Mouse (Mus musculus): ENCODE measurements around the gene Fgfr2. TPM values are rescaled to one million over a fixed set of nuclear protein-coding genes. Genes with fewer than 3 reads are reported as not detected.

The Fgfr2 gene
- total RNA-seq, 1 experiment = 37.5 TPM

- in situ Hi-C loops (cut with MboI; ENCODE audit: low sequenced_read_pairs in 2 of 2, unreplicated experiment in 2 of 2) = no loop called here
- no peak overlapping the region for H3K9ac ChIP-seq (ENCODE audit: insufficient read depth, low read depth, low read length, poor library complexity, severe bottlenecking)
- H3K36me3 ChIP-seq (ENCODE audit: control insufficient read depth, insufficient read depth, low read length, poor library complexity, severe bottlenecking) = no peaks in the 10 kb centered on the region
- DNase-seq (ENCODE audit: low read depth, low spot score) = no peak
- no peak for TF ChIP-seq HCFC1 (IDR thresholded peaks at IDR 0.05; ENCODE audit: borderline replicate concordance, insufficient read depth, low read length)
- no peak for TF ChIP-seq MAFK (IDR thresholded peaks at IDR 0.05; ENCODE audit: insufficient read depth, low read depth, low read length)
- no peak for TF ChIP-seq ZNF384 (IDR thresholded peaks at IDR 0.05; ENCODE audit: low read depth, low read length)
- TF ChIP-seq CHD2 (IDR thresholded peaks at IDR 0.05; ENCODE audit: low read depth, low read length) = no peak
- TF ChIP-seq ZC3H11A (IDR thresholded peaks at IDR 0.05; ENCODE audit: borderline replicate concordance, low read depth, low read length) = no peak
- peaks cover 0 to 4% of the 10 kb centered on the region in 2 experiments; a peak in 1 of 4 replicates for H3K4me1 ChIP-seq (ENCODE audit: control insufficient read depth in 2 of 2, insufficient read depth in 2 of 2, low read length in 2 of 2, poor library complexity in 1 of 2)
- H3K4me3 ChIP-seq (ENCODE audit: insufficient read depth in 1 of 2, low read depth in 1 of 2, low read length in 2 of 2, poor library complexity in 1 of 2, severe bottlenecking in 1 of 2) = no peak overlapping the region
- H3K9me3 ChIP-seq (ENCODE audit: control insufficient read depth, insufficient read depth, low read depth, low read length) = no peaks in the 10 kb centered on the region
- H3K27ac ChIP-seq (ENCODE audit: insufficient read depth, low read depth, low read length, poor library complexity, severe bottlenecking) = no peak overlapping the region
Measured at GRCm38 (mm10) chr7:132702024-132702423, 421.1 kb downstream of the Fgfr2 start.

- no peak overlapping the region for H3K9ac ChIP-seq (ENCODE audit: insufficient read depth, low read depth, low read length, poor library complexity, severe bottlenecking)
- TF ChIP-seq CHD2 (IDR thresholded peaks at IDR 0.05; ENCODE audit: low read depth, low read length) (no peak), ZC3H11A (IDR thresholded peaks at IDR 0.05; ENCODE audit: borderline replicate concordance, low read depth, low read length) (no peak), HCFC1 (IDR thresholded peaks at IDR 0.05; ENCODE audit: borderline replicate concordance, insufficient read depth, low read length) (no peak), MAFK (IDR thresholded peaks at IDR 0.05; ENCODE audit: insufficient read depth, low read depth, low read length) (no peak), ZNF384 (IDR thresholded peaks at IDR 0.05; ENCODE audit: low read depth, low read length) (no peak)
- no peak overlapping the region for H3K4me3 ChIP-seq (ENCODE audit: insufficient read depth in 1 of 2, low read depth in 1 of 2, low read length in 2 of 2, poor library complexity in 1 of 2, severe bottlenecking in 1 of 2)
- no peak for DNase-seq (ENCODE audit: low read depth, low spot score)
- peaks cover 0 to 4% of the 10 kb centered on the region in 2 experiments; a peak in 1 of 4 replicates for H3K4me1 ChIP-seq (ENCODE audit: control insufficient read depth in 2 of 2, insufficient read depth in 2 of 2, low read length in 2 of 2, poor library complexity in 1 of 2)
- H3K36me3 ChIP-seq (ENCODE audit: control insufficient read depth, insufficient read depth, low read length, poor library complexity, severe bottlenecking) = no peaks in the 10 kb centered on the region
- in situ Hi-C loops (cut with MboI; ENCODE audit: low sequenced_read_pairs in 2 of 2, unreplicated experiment in 2 of 2) = no loop called here
- H3K27ac ChIP-seq (ENCODE audit: insufficient read depth, low read depth, low read length, poor library complexity, severe bottlenecking) = no peak overlapping the region
- H3K9me3 ChIP-seq (ENCODE audit: control insufficient read depth, insufficient read depth, low read depth, low read length) = no peaks in the 10 kb centered on the region
Measured at GRCm38 (mm10) chr7:132701412-132701811, 421.7 kb downstream of the Fgfr2 start.

- H3K9me3 ChIP-seq (ENCODE audit: control insufficient read depth, insufficient read depth, low read depth, low read length) = no peaks in the 10 kb centered on the region
- TF ChIP-seq MAFK (IDR thresholded peaks at IDR 0.05; ENCODE audit: insufficient read depth, low read depth, low read length) = no peak
- no peak for TF ChIP-seq CHD2 (IDR thresholded peaks at IDR 0.05; ENCODE audit: low read depth, low read length)
- no peak for TF ChIP-seq ZC3H11A (IDR thresholded peaks at IDR 0.05; ENCODE audit: borderline replicate concordance, low read depth, low read length)
- no peak for TF ChIP-seq ZNF384 (IDR thresholded peaks at IDR 0.05; ENCODE audit: low read depth, low read length)
- TF ChIP-seq HCFC1 (IDR thresholded peaks at IDR 0.05; ENCODE audit: borderline replicate concordance, insufficient read depth, low read length) = no peak
- DNase-seq (ENCODE audit: low read depth, low spot score) = no peak
- no peak overlapping the region for H3K27ac ChIP-seq (ENCODE audit: insufficient read depth, low read depth, low read length, poor library complexity, severe bottlenecking)
- H3K4me1 ChIP-seq (ENCODE audit: control insufficient read depth in 2 of 2, insufficient read depth in 2 of 2, low read length in 2 of 2, poor library complexity in 1 of 2) = peaks cover 0 to 4% of the 10 kb centered on the region in 2 experiments; a peak in 1 of 4 replicates
- H3K36me3 ChIP-seq (ENCODE audit: control insufficient read depth, insufficient read depth, low read length, poor library complexity, severe bottlenecking) = no peaks in the 10 kb centered on the region
- in situ Hi-C loops (cut with MboI; ENCODE audit: low sequenced_read_pairs in 2 of 2, unreplicated experiment in 2 of 2) = no loop called here
- no peak overlapping the region for H3K4me3 ChIP-seq (ENCODE audit: insufficient read depth in 1 of 2, low read depth in 1 of 2, low read length in 2 of 2, poor library complexity in 1 of 2, severe bottlenecking in 1 of 2)
- H3K9ac ChIP-seq (ENCODE audit: insufficient read depth, low read depth, low read length, poor library complexity, severe bottlenecking) = no peak overlapping the region
Measured at GRCm38 (mm10) chr7:132700107-132700506, 423.0 kb downstream of the Fgfr2 start.

GRCm38 (mm10) chr7:132699639-132700038, 423.5 kb downstream of the Fgfr2 start:
- no peak overlapping the region for H3K27ac ChIP-seq (ENCODE audit: insufficient read depth, low read depth, low read length, poor library complexity, severe bottlenecking)
- no peak for DNase-seq (ENCODE audit: low read depth, low spot score)
- in situ Hi-C loops (cut with MboI; ENCODE audit: low sequenced_read_pairs in 2 of 2, unreplicated experiment in 2 of 2) = no loop called here

More at GRCm38 (mm10) chr7:132699639-132700038, 423.5 kb downstream of the Fgfr2 start:
- H3K4me1 ChIP-seq (ENCODE audit: control insufficient read depth in 2 of 2, insufficient read depth in 2 of 2, low read length in 2 of 2, poor library complexity in 1 of 2) = peaks cover 0 to 4% of the 10 kb centered on the region in 2 experiments; a peak in 1 of 4 replicates
- H3K9me3 ChIP-seq (ENCODE audit: control insufficient read depth, insufficient read depth, low read depth, low read length) = no peaks in the 10 kb centered on the region
- H3K36me3 ChIP-seq (ENCODE audit: control insufficient read depth, insufficient read depth, low read length, poor library complexity, severe bottlenecking) = no peaks in the 10 kb centered on the region
- no peak for TF ChIP-seq MAFK (IDR thresholded peaks at IDR 0.05; ENCODE audit: insufficient read depth, low read depth, low read length)
- TF ChIP-seq ZNF384 (IDR thresholded peaks at IDR 0.05; ENCODE audit: low read depth, low read length) = no peak
- TF ChIP-seq CHD2 (IDR thresholded peaks at IDR 0.05; ENCODE audit: low read depth, low read length) = no peak
- no peak for TF ChIP-seq ZC3H11A (IDR thresholded peaks at IDR 0.05; ENCODE audit: borderline replicate concordance, low read depth, low read length)
- no peak for TF ChIP-seq HCFC1 (IDR thresholded peaks at IDR 0.05; ENCODE audit: borderline replicate concordance, insufficient read depth, low read length)
- H3K4me3 ChIP-seq (ENCODE audit: insufficient read depth in 1 of 2, low read depth in 1 of 2, low read length in 2 of 2, poor library complexity in 1 of 2, severe bottlenecking in 1 of 2) = no peak overlapping the region
- H3K9ac ChIP-seq (ENCODE audit: insufficient read depth, low read depth, low read length, poor library complexity, severe bottlenecking) = no peak overlapping the region
